Mouse (Mus musculus): Measurements from ENCODE around the gene Trip11.

Trip11 gene

DNA sequence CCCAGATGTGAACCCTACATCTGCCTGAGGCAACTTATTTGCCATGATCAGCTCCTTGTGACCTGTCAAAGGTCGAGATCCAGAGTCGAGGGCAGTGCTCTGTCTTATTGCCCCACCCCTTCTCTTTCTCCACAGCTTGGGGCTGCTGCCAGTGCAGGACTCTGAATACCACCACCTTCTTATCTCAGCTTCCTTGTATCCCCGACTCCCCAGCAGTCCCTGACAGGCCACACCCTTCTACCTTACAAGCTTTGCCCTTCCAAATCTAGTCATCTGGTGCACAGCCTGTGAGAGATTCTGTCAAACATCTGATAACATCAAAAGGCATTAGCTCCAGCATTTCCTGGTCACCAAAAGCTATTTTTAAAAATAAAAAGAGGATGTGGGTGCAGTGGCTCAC is 91.5 kb downstream of the Trip11 start:
- peak in 1 of 2 experiments; percentile 29 for DNase-seq (ENCODE audit: low spot score in 2 of 2)

DNA sequence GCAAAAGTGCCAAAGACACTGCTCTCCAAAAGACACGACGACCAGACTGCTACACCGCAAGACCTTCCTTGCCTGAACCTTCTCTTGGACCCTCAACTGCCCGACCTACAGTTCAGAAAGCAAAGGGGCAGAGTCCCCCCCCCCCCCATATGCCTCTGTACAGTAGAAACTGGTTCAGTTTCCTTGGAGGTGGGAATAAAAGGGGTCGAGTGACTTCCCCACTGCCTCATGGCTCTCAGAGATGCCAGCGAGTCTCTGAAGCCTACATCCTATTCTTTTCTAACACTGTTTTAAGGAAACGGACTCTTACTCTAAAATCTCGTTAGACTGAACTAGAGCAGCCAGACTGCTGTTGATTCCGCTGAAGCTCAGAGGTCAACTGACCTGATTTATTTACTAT is 93.5 kb downstream of the Trip11 start:
- DNase-seq (ENCODE audit: low spot score in 2 of 2) = peak in 1 of 2 experiments; percentile 36

- peak; percentile 77 for DNase-seq (ENCODE audit: low spot score in 2 of 2)
Measured at GRCm38 (mm10) chr12:101818608-101819370, 94.3 kb downstream of the Trip11 start, which contains the start of gene Fbln5. Gene Fbln5, minus strand, starts transcription at chr12:101819055.

- DNase-seq (ENCODE audit: low spot score in 2 of 2) = no peak
Measured at GRCm38 (mm10) chr12:101818246-101818607, 94.8 kb downstream of the Trip11 start.

GRCm38 (mm10) chr12:101816810-101817209 is 96.3 kb downstream of the Trip11 start:
- DNase-seq (ENCODE audit: low spot score in 2 of 2) = no peak

- no peak for DNase-seq (ENCODE audit: low spot score in 2 of 2)
Measured at GRCm38 (mm10) chr12:101815796-101816195, 97.3 kb downstream of the Trip11 start.

GRCm38 (mm10) chr12:101814423-101814822 is 98.6 kb downstream of the Trip11 start:
- DNase-seq (ENCODE audit: low spot score in 2 of 2) = no peak

DNA sequence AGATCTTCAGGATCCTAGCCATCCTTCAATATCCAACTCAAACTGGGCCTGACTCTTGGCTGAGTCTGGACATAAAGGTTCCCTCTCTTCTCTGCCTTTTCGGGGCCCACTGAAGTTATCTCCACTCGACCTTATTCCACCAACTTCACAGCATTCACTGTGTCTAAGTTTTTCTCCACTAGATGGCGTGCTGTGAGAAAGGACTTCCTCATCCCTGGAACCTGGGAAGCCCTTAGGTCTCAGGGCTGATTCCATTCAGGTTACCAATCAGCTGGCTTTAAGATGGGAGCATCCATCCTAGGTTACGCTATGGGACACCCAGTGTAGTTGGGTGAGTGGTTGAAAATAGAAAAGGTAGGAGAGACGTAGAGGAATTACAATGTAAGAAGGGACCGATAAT is 101.9 kb downstream of the Trip11 start:
- DNase-seq (ENCODE audit: low spot score in 2 of 2) = no peak

- no peak for DNase-seq (ENCODE audit: low spot score in 2 of 2)
Measured at GRCm38 (mm10) chr12:101810515-101810914, 102.6 kb downstream of the Trip11 start.

DNA sequence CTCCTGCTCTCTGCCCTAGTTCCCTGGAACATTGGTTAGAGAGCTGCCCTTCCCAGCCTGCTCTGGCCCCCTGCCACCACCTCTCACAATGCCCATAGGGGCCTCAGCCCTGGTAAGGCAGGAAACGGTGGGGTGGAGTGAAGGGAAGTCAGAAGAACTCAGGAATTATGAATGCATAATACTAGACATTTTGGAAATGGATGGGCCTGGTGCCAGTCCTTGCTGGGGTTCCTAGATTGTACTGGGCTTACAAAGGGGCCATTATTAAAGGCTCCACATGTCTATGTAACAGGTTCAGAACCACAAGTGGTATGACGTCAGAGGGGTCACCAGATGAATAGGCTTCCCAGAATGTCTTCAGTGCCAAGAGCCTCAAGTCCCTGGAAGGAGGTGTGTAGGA is 105.7 kb downstream of the Trip11 start:
- DNase-seq (ENCODE audit: low spot score in 2 of 2) = no peak

DNA sequence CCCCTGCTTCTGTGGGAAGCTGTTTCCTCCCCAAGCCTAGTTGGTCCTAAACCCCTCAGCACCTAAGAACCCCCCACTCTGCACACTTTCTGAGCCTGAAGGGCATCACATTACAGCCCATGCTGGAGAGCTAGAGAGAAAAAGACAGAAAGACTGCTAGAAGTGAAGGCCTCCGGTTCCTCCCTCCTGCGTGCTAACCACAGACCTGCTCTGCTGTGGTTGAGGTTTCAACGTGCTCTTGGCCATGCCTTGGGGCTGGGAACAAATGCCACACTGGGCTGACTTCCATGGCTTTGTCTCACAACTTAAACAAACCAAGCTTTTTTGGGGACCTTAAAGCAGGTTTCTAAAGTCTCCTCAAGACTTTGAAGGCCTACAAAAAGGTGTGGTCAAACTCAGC is 110.6 kb downstream of the Trip11 start:
- DNase-seq (ENCODE audit: low spot score in 2 of 2) = no peak

- no peak for DNase-seq (ENCODE audit: low spot score in 2 of 2)
Measured at GRCm38 (mm10) chr12:101801744-101802143, 111.3 kb downstream of the Trip11 start.

- DNase-seq (ENCODE audit: low spot score in 2 of 2) = no peak
Measured at GRCm38 (mm10) chr12:101801051-101801450, 112.0 kb downstream of the Trip11 start.

- DNase-seq (ENCODE audit: low spot score in 2 of 2) = no peak
Measured at GRCm38 (mm10) chr12:101798189-101798922, 114.7 kb downstream of the Trip11 start.

- no peak for DNase-seq (ENCODE audit: low spot score in 2 of 2)
Measured at GRCm38 (mm10) chr12:101794458-101794857, 118.6 kb downstream of the Trip11 start.

- DNase-seq (ENCODE audit: low spot score in 2 of 2) = no peak
Measured at GRCm38 (mm10) chr12:101793221-101793621, 119.8 kb downstream of the Trip11 start.

- no peak for DNase-seq (ENCODE audit: low spot score in 2 of 2)
Measured at GRCm38 (mm10) chr12:101792684-101793083, 120.4 kb downstream of the Trip11 start.

GRCm38 (mm10) chr12:101789767-101790166 is 123.3 kb downstream of the Trip11 start:
- DNase-seq (ENCODE audit: low spot score in 2 of 2) = no peak

- DNase-seq (ENCODE audit: low spot score in 2 of 2) = no peak
Measured at GRCm38 (mm10) chr12:101789250-101789649, 123.8 kb downstream of the Trip11 start.

Data from urinary bladder, postnatal 4 days (tissue).